Mouse (Mus musculus): ENCODE data around the gene Svopl. TPM values are rescaled to one million over a fixed set of nuclear protein-coding genes. Genes with fewer than 3 reads are reported as not detected.

The Svopl gene
- polyA plus RNA-seq, 2 experiments: 1.2 to 1.3 TPM

- no peak overlapping the region for H3K27ac ChIP-seq (replicated peaks; ENCODE audit: low read depth, low read length)
- H3K36me3 ChIP-seq (ENCODE audit: control insufficient read depth, insufficient read depth, low read length): no peaks in the 10 kb centered on the region
These were observed 13.8 kb downstream of the Svopl start for GRCm38 (mm10) chr6:38032801-38033566.

GRCm38 (mm10) chr6:38031924-38032540 lies 14.8 kb downstream of the Svopl start:
- TF ChIP-seq POLR2A (IDR thresholded peaks at IDR 0.05; ENCODE audit: borderline replicate concordance, extremely low read depth, insufficient read depth, insufficient read length): no peak
- no peak overlapping the region for H3K9ac ChIP-seq (ENCODE audit: low read depth, low read length, severe bottlenecking)
- H3K9me3 ChIP-seq (ENCODE audit: control insufficient read depth, low read length): no peaks in the 10 kb centered on the region
- WGBS: 35% methylated on average over 7 of the region's 7 CpGs
- no peak overlapping the region for H3K4me2 ChIP-seq (replicated peaks; ENCODE audit: low read depth, low read length, severe bottlenecking)
- peaks cover 13% of the 10 kb centered on the region for H3K4me1 ChIP-seq (ENCODE audit: control insufficient read depth, insufficient read depth, low read length)
- ATAC-seq (ENCODE audit: low FRiP score, low read depth): no peak
- peak overlapping the region; percentile 56; the same call in 1 of the 2 replicates for H3K27ac ChIP-seq (replicated peaks; ENCODE audit: low read depth, low read length)
- DNase-seq (ENCODE audit: low spot score): peak; percentile 35
- H3K27me3 ChIP-seq (ENCODE audit: control insufficient read depth, insufficient read depth, low read length): no peaks in the 10 kb centered on the region
- H3K4me3 ChIP-seq (replicated peaks; ENCODE audit: low read length): no peak overlapping the region
- no peaks in the 10 kb centered on the region for H3K36me3 ChIP-seq (ENCODE audit: control insufficient read depth, insufficient read depth, low read length)

More at GRCm38 (mm10) chr6:38032801-38033566, 13.8 kb downstream of the Svopl start:
- H3K4me3 ChIP-seq (replicated peaks; ENCODE audit: low read length): no peak overlapping the region
- DNase-seq (ENCODE audit: low spot score): peak; percentile 7
- no peaks in the 10 kb centered on the region for H3K9me3 ChIP-seq (ENCODE audit: control insufficient read depth, low read length)
- WGBS: 58% methylated on average over 5 of the region's 5 CpGs
- ATAC-seq (ENCODE audit: low FRiP score, low read depth): no peak
- no peaks in the 10 kb centered on the region for H3K27me3 ChIP-seq (ENCODE audit: control insufficient read depth, insufficient read depth, low read length)
- peaks cover 13% of the 10 kb centered on the region for H3K4me1 ChIP-seq (ENCODE audit: control insufficient read depth, insufficient read depth, low read length)
- TF ChIP-seq POLR2A (IDR thresholded peaks at IDR 0.05; ENCODE audit: borderline replicate concordance, extremely low read depth, insufficient read depth, insufficient read length): no peak
- no peak overlapping the region for H3K4me2 ChIP-seq (replicated peaks; ENCODE audit: low read depth, low read length, severe bottlenecking)
- no peak overlapping the region for H3K9ac ChIP-seq (ENCODE audit: low read depth, low read length, severe bottlenecking)

GRCm38 (mm10) chr6:38028205-38028604 lies 18.6 kb downstream of the Svopl start:
- Histone ChIP-seq H3K9ac (ENCODE audit: low read depth, low read length, severe bottlenecking) (no peak overlapping the region), H3K27ac (replicated peaks; ENCODE audit: low read depth, low read length) (no peak overlapping the region), H3K36me3 (ENCODE audit: control insufficient read depth, insufficient read depth, low read length) (no peaks in the 10 kb centered on the region), H3K27me3 (ENCODE audit: control insufficient read depth, insufficient read depth, low read length) (no peaks in the 10 kb centered on the region), H3K4me3 (replicated peaks; ENCODE audit: low read length) (no peak overlapping the region), H3K4me1 (ENCODE audit: control insufficient read depth, insufficient read depth, low read length) (peaks cover 13% of the 10 kb centered on the region), H3K9me3 (ENCODE audit: control insufficient read depth, low read length) (no peaks in the 10 kb centered on the region), H3K4me2 (replicated peaks; ENCODE audit: low read depth, low read length, severe bottlenecking) (no peak overlapping the region)
- no peak for TF ChIP-seq POLR2A (IDR thresholded peaks at IDR 0.05; ENCODE audit: borderline replicate concordance, extremely low read depth, insufficient read depth, insufficient read length)
- WGBS: 26% methylated on average over 2 of the region's 2 CpGs
- ATAC-seq (ENCODE audit: low FRiP score, low read depth) (no peak), DNase-seq (ENCODE audit: low spot score) (no peak)

- TF ChIP-seq POLR2A (IDR thresholded peaks at IDR 0.05; ENCODE audit: borderline replicate concordance, extremely low read depth, insufficient read depth, insufficient read length): no peak
- 3% methylated on average over 1 of the region's 1 CpGs for WGBS
- no peak overlapping the region for H3K9ac ChIP-seq (ENCODE audit: low read depth, low read length, severe bottlenecking)
- no peaks in the 10 kb centered on the region for H3K36me3 ChIP-seq (ENCODE audit: control insufficient read depth, insufficient read depth, low read length)
- H3K9me3 ChIP-seq (ENCODE audit: control insufficient read depth, low read length): no peaks in the 10 kb centered on the region
- no peak overlapping the region for H3K4me2 ChIP-seq (replicated peaks; ENCODE audit: low read depth, low read length, severe bottlenecking)
- H3K4me3 ChIP-seq (replicated peaks; ENCODE audit: low read length): no peak overlapping the region
- ATAC-seq (ENCODE audit: low FRiP score, low read depth) (no peak), DNase-seq (ENCODE audit: low spot score) (no peak)
- peaks cover 12% of the 10 kb centered on the region for H3K4me1 ChIP-seq (ENCODE audit: control insufficient read depth, insufficient read depth, low read length)
- no peaks in the 10 kb centered on the region for H3K27me3 ChIP-seq (ENCODE audit: control insufficient read depth, insufficient read depth, low read length)
- no peak overlapping the region for H3K27ac ChIP-seq (replicated peaks; ENCODE audit: low read depth, low read length)
These were observed 19.0 kb downstream of the Svopl start for GRCm38 (mm10) chr6:38027771-38028170.

GRCm38 (mm10) chr6:38023284-38023683 lies 23.5 kb downstream of the Svopl start:
- no peaks in the 10 kb centered on the region for H3K4me1 ChIP-seq (ENCODE audit: control insufficient read depth, insufficient read depth, low read length)
- no peak overlapping the region for H3K4me2 ChIP-seq (replicated peaks; ENCODE audit: low read depth, low read length, severe bottlenecking)
- H3K27ac ChIP-seq (replicated peaks; ENCODE audit: low read depth, low read length): no peak overlapping the region
- H3K9me3 ChIP-seq (ENCODE audit: control insufficient read depth, low read length): no peaks in the 10 kb centered on the region
- no peak overlapping the region for H3K9ac ChIP-seq (ENCODE audit: low read depth, low read length, severe bottlenecking)
- no peaks in the 10 kb centered on the region for H3K27me3 ChIP-seq (ENCODE audit: control insufficient read depth, insufficient read depth, low read length)
- no peaks in the 10 kb centered on the region for H3K36me3 ChIP-seq (ENCODE audit: control insufficient read depth, insufficient read depth, low read length)
- ATAC-seq (ENCODE audit: low FRiP score, low read depth): no peak
- no peak overlapping the region for H3K4me3 ChIP-seq (replicated peaks; ENCODE audit: low read length)
- TF ChIP-seq POLR2A (IDR thresholded peaks at IDR 0.05; ENCODE audit: borderline replicate concordance, extremely low read depth, insufficient read depth, insufficient read length): no peak
- DNase-seq (ENCODE audit: low spot score): no peak
- 45% methylated on average over 7 of the region's 7 CpGs for WGBS

Data from limb, embryonic 14.5 days (tissue).